Mouse (Mus musculus) MEL (cell line): ENCODE results near the gene Itgam.

Source experiments
- BHLHE40 ChIP-seq: IDR thresholded peaks from 2 replicates; pipeline ENCODE4 v1.6.1; 2012; ENCODE audit warnings: low read depth, mild to moderate bottlenecking, inconsistent platforms, low read length, improper control_type of control experiment, borderline replicate concordance
- CHD1 ChIP-seq: IDR thresholded peaks from 2 replicates; pipeline ENCODE4 v1.6.1; 2012; ENCODE audit warnings: low read depth, mild to moderate bottlenecking, inconsistent platforms, low read length, improper control_type of control experiment
- CTCF ChIP-seq, 3 experiments: IDR thresholded peaks in 2 of 3; conservative IDR thresholded peaks in 1 of 3; 2 replicates each; pipeline ENCODE4 v1.5.1; 2011 to 2012; ENCODE audit warnings: low read length in 3 of 3, low read depth in 2 of 3, mild to moderate bottlenecking in 2 of 3, improper control_type of control experiment in 1 of 3, inconsistent platforms in 1 of 3, mixed read lengths in 1 of 3, moderate library complexity in 1 of 3; ENCODE audit not compliant: control insufficient read depth in 1 of 3, insufficient read depth in 1 of 3, poor library complexity in 1 of 3, severe bottlenecking in 1 of 3
- ETS1 ChIP-seq: IDR thresholded peaks from 2 replicates; pipeline ENCODE4 v1.6.1; 2012; ENCODE audit warnings: low read depth, mild to moderate bottlenecking, inconsistent platforms, low read length, improper control_type of control experiment, moderate library complexity
- GABPA ChIP-seq: IDR thresholded peaks from 2 replicates; pipeline ENCODE4 v1.6.1; 2012; ENCODE audit warnings: low read depth, mild to moderate bottlenecking, inconsistent platforms, low read length, improper control_type of control experiment, moderate library complexity
- GATA1 ChIP-seq: IDR thresholded peaks from 2 replicates; pipeline ENCODE4 v1.6.1; 2011; ENCODE audit warnings: low read depth, low read length, improper control_type of control experiment
- HCFC1 ChIP-seq: IDR thresholded peaks from 2 replicates; pipeline ENCODE4 v1.6.1; 2012; ENCODE audit warnings: low read depth, mild to moderate bottlenecking, inconsistent platforms, low read length, improper control_type of control experiment, moderate library complexity
- POLR2A ChIP-seq, 2 experiments: IDR thresholded peaks; 2 replicates each; pipeline ENCODE4 v1.6.1; 2011 to 2012; ENCODE audit warnings: low read length in 2 of 2, mild to moderate bottlenecking in 2 of 2, control low read depth in 1 of 2, improper control_type of control experiment in 1 of 2, low read depth in 1 of 2, moderate library complexity in 1 of 2; ENCODE audit not compliant: control insufficient read depth in 1 of 2, insufficient read depth in 1 of 2, poor library complexity in 1 of 2
- TAL1 ChIP-seq: IDR thresholded peaks from 2 replicates; pipeline ENCODE4 v1.6.1; 2012; ENCODE audit warnings: mild to moderate bottlenecking, inconsistent platforms, low read length, moderate library complexity, mixed read lengths
- USF1 ChIP-seq: IDR thresholded peaks from 2 replicates; pipeline ENCODE4 v1.6.1; 2014; ENCODE audit warnings: low read depth, mild to moderate bottlenecking, inconsistent platforms, low read length, improper control_type of control experiment, moderate library complexity
- ZC3H11A ChIP-seq: IDR thresholded peaks from 2 replicates; pipeline ENCODE4 v1.6.1; 2012; ENCODE audit warnings: low read depth, mild to moderate bottlenecking, inconsistent platforms, low read length, improper control_type of control experiment
- ZNF384 ChIP-seq: IDR thresholded peaks from 2 replicates; pipeline ENCODE4 v1.6.1; 2012; ENCODE audit warnings: low read depth, mild to moderate bottlenecking, inconsistent platforms, low read length, improper control_type of control experiment

DNA sequence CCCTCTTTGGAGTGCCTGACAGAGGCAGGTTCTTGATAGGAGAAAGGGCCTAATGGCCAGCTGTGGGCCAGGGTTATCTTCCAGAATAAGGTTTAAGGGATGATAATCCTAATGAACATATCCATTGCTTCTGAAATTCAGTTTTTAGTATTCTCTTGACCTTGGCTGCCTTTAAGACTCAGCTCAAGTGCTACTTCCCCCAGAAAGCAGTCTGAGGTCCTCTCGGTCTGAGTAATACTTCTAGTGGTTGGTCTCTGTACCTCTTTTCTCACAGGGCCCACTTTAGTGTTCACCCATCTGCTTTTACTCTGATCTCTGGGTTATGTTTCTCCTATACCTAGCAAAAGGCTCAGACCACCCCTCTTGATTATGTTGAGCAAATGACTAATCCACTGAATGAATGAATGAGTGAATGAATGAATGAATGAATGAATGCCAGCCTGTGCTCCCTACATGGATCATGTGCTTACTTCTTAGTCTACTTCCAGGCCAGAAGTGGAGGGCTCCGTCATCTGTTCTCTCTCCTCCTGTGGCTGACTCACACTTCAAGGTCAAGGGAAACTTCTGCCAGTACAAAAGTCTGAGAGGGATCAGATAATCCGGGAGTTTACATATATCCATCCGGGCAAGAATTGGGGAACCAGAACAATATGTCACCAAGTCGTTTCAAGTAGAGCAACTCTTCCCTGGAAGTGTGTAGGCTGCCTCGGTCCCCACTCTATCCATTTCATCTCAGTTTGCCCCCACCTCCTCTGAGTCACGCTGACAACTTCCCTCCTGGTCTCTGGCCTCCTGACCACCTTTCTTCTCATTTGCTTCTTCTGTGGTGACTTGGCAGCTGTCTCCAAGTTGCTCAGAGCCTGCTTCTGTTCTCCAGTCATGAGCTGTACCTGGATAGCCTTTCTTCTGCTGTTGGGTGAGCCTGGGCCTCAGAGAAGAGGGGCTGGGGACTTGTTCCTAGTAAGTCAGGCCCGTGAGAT is 66.6 kb downstream of the Itgam start, which contains the start of gene Itgax:
- no peak for TF ChIP-seq POLR2A (IDR thresholded peaks at IDR 0.05; ENCODE audit: control insufficient read depth in 1 of 2, insufficient read depth in 1 of 2, low read depth in 1 of 2, low read length in 2 of 2, poor library complexity in 1 of 2)
- TF ChIP-seq GATA1: no peak
- TF ChIP-seq ZNF384: no peak
- TF ChIP-seq CTCF (IDR thresholded peaks at IDR 0.05 in 2 of 3, conservative IDR thresholded peaks at IDR 0.05 in 1 of 3; ENCODE audit: control insufficient read depth in 1 of 3, insufficient read depth in 1 of 3, low read depth in 2 of 3, low read length in 3 of 3, poor library complexity in 1 of 3, severe bottlenecking in 1 of 3): no peak
- no peak for TF ChIP-seq CHD1
- no peak for TF ChIP-seq GABPA
- TF ChIP-seq USF1: no peak
- no peak for TF ChIP-seq BHLHE40
- no peak for TF ChIP-seq ZC3H11A
- TF ChIP-seq TAL1: no peak
- TF ChIP-seq HCFC1: no peak
- no peak for TF ChIP-seq ETS1
